Mouse (Mus musculus): Measurements from ENCODE around the gene Tvp23a. TPM values are rescaled to one million over a fixed set of nuclear protein-coding genes. Genes with fewer than 3 reads are reported as not detected.

Tvp23a gene
- polyA plus RNA-seq, 1 experiment: not detected

- no peak overlapping the region for H3K4me3 ChIP-seq (ENCODE audit: insufficient read depth, low read depth, low read length)
- 89% methylated on average over 8 of the region's 8 CpGs for WGBS
- H3K4me1 ChIP-seq (ENCODE audit: control insufficient read depth, insufficient read depth, low read length): peaks cover 6% of the 10 kb centered on the region
- TF ChIP-seq CTCF (IDR thresholded peaks at IDR 0.05; ENCODE audit: insufficient read depth, low read depth, low read length) (no peak), POLR2A (IDR thresholded peaks at IDR 0.05; ENCODE audit: insufficient read depth, low read depth, low read length) (no peak)
- H3K27ac ChIP-seq (ENCODE audit: insufficient read depth, low read depth, low read length): no peak overlapping the region
Measured at GRCm38 (mm10) chr16:10487895-10488493, 40.8 kb upstream of the Tvp23a start.

GRCm38 (mm10) chr16:10486993-10487392 lies 39.8 kb upstream of the Tvp23a start:
- WGBS: 68% methylated on average over 3 of the region's 3 CpGs
- no peak overlapping the region for H3K27ac ChIP-seq (ENCODE audit: insufficient read depth, low read depth, low read length)
- peaks cover 6% of the 10 kb centered on the region for H3K4me1 ChIP-seq (ENCODE audit: control insufficient read depth, insufficient read depth, low read length)
- H3K4me3 ChIP-seq (ENCODE audit: insufficient read depth, low read depth, low read length): no peak overlapping the region
- TF ChIP-seq POLR2A (IDR thresholded peaks at IDR 0.05; ENCODE audit: insufficient read depth, low read depth, low read length): no peak
- no peak for TF ChIP-seq CTCF (IDR thresholded peaks at IDR 0.05; ENCODE audit: insufficient read depth, low read depth, low read length)

- Histone ChIP-seq H3K27ac (ENCODE audit: insufficient read depth, low read depth, low read length) (no peak overlapping the region), H3K4me3 (ENCODE audit: insufficient read depth, low read depth, low read length) (no peak overlapping the region), H3K4me1 (ENCODE audit: control insufficient read depth, insufficient read depth, low read length) (no peaks in the 10 kb centered on the region)
- TF ChIP-seq CTCF (IDR thresholded peaks at IDR 0.05; ENCODE audit: insufficient read depth, low read depth, low read length): no peak
- WGBS: 77% methylated on average over 4 of the region's 4 CpGs
Measured at GRCm38 (mm10) chr16:10482343-10482742, 35.2 kb upstream of the Tvp23a start.

- TF ChIP-seq POLR2A (IDR thresholded peaks at IDR 0.05; ENCODE audit: insufficient read depth, low read depth, low read length) (no peak), CTCF (IDR thresholded peaks at IDR 0.05; ENCODE audit: insufficient read depth, low read depth, low read length) (no peak)
- H3K4me1 ChIP-seq (ENCODE audit: control insufficient read depth, insufficient read depth, low read length): no peaks in the 10 kb centered on the region
- 88% methylated on average over 5 of the region's 5 CpGs for WGBS
Measured at GRCm38 (mm10) chr16:10479857-10480256, 32.7 kb upstream of the Tvp23a start, which contains the start of gene Ciita. TSS of gene Ciita (plus strand) at chr16:10480059.

GRCm38 (mm10) chr16:10475919-10476318 lies 28.8 kb upstream of the Tvp23a start:
- WGBS: 76% methylated on average over 2 of the region's 2 CpGs
- Histone ChIP-seq H3K27ac (ENCODE audit: insufficient read depth, low read depth, low read length) (no peak overlapping the region), H3K4me1 (ENCODE audit: control insufficient read depth, insufficient read depth, low read length) (no peaks in the 10 kb centered on the region), H3K4me3 (ENCODE audit: insufficient read depth, low read depth, low read length) (no peak overlapping the region)
- no peak for TF ChIP-seq CTCF (IDR thresholded peaks at IDR 0.05; ENCODE audit: insufficient read depth, low read depth, low read length)
- TF ChIP-seq POLR2A (IDR thresholded peaks at IDR 0.05; ENCODE audit: insufficient read depth, low read depth, low read length): no peak

More at GRCm38 (mm10) chr16:10479857-10480256, 32.7 kb upstream of the Tvp23a start, which contains the start of gene Ciita:
- H3K27ac ChIP-seq (ENCODE audit: insufficient read depth, low read depth, low read length): no peak within 1 kb of the TSS
- H3K4me3 ChIP-seq (ENCODE audit: insufficient read depth, low read depth, low read length): no peak within 1 kb of the TSS

- WGBS: 76% methylated on average over 3 of the region's 3 CpGs
- no peak overlapping the region for H3K4me3 ChIP-seq (ENCODE audit: insufficient read depth, low read depth, low read length)
- TF ChIP-seq POLR2A (IDR thresholded peaks at IDR 0.05; ENCODE audit: insufficient read depth, low read depth, low read length) (no peak), CTCF (IDR thresholded peaks at IDR 0.05; ENCODE audit: insufficient read depth, low read depth, low read length) (no peak)
- no peak overlapping the region for H3K27ac ChIP-seq (ENCODE audit: insufficient read depth, low read depth, low read length)
- H3K4me1 ChIP-seq (ENCODE audit: control insufficient read depth, insufficient read depth, low read length): no peaks in the 10 kb centered on the region
Measured at GRCm38 (mm10) chr16:10474956-10475355, 27.8 kb upstream of the Tvp23a start.

GRCm38 (mm10) chr16:10471950-10472349 lies 24.8 kb upstream of the Tvp23a start:
- TF ChIP-seq POLR2A (IDR thresholded peaks at IDR 0.05; ENCODE audit: insufficient read depth, low read depth, low read length) (no peak), CTCF (IDR thresholded peaks at IDR 0.05; ENCODE audit: insufficient read depth, low read depth, low read length) (no peak)
- Histone ChIP-seq H3K4me3 (ENCODE audit: insufficient read depth, low read depth, low read length) (no peak overlapping the region), H3K27ac (ENCODE audit: insufficient read depth, low read depth, low read length) (no peak overlapping the region), H3K4me1 (ENCODE audit: control insufficient read depth, insufficient read depth, low read length) (no peaks in the 10 kb centered on the region)
- 97% methylated on average over 3 of the region's 3 CpGs for WGBS

GRCm38 (mm10) chr16:10468201-10468600 lies 21.0 kb upstream of the Tvp23a start:
- no peak overlapping the region for H3K4me3 ChIP-seq (ENCODE audit: insufficient read depth, low read depth, low read length)
- WGBS: 88% methylated on average over 1 of the region's 1 CpGs
- H3K4me1 ChIP-seq (ENCODE audit: control insufficient read depth, insufficient read depth, low read length): no peaks in the 10 kb centered on the region
- H3K27ac ChIP-seq (ENCODE audit: insufficient read depth, low read depth, low read length): no peak overlapping the region
- TF ChIP-seq POLR2A (IDR thresholded peaks at IDR 0.05; ENCODE audit: insufficient read depth, low read depth, low read length) (no peak), CTCF (IDR thresholded peaks at IDR 0.05; ENCODE audit: insufficient read depth, low read depth, low read length) (no peak)

GRCm38 (mm10) chr16:10467391-10468107 lies 20.4 kb upstream of the Tvp23a start:
- H3K4me3 ChIP-seq (ENCODE audit: insufficient read depth, low read depth, low read length): no peak overlapping the region
- 37% methylated on average over 11 of the region's 11 CpGs for WGBS
- no peaks in the 10 kb centered on the region for H3K4me1 ChIP-seq (ENCODE audit: control insufficient read depth, insufficient read depth, low read length)
- no peak overlapping the region for H3K27ac ChIP-seq (ENCODE audit: insufficient read depth, low read depth, low read length)
- TF ChIP-seq POLR2A (IDR thresholded peaks at IDR 0.05; ENCODE audit: insufficient read depth, low read depth, low read length) (no peak), CTCF (IDR thresholded peaks at IDR 0.05; ENCODE audit: insufficient read depth, low read depth, low read length) (no peak)

All from olfactory bulb, adult 2 months (tissue).